Mouse (Mus musculus) gastrocnemius, postnatal 14 days (tissue): ENCODE data around the gene Slc34a2. TPM values are rescaled to one million over a fixed set of nuclear protein-coding genes. Genes with fewer than 3 reads are reported as not detected.

Experiments used
- DNase-seq: peaks from one replicate; pipeline ENCODE4 v3.0.0; 2021; ENCODE audit warnings: mixed read lengths
- intact Hi-C: fragments of 180-260 bp; cut with DNase I; formaldehyde crosslinking; loops from one replicate; pipeline ENCODE4 v1.15.1; 2025; ENCODE audit warnings: low total_unique reads
- long read RNA-seq, 2 experiments: library from polyadenylated mRNA; stranded (forward); transcript quantifications; one replicate each; pipeline ENCODE4 v2.0.0; 2021
- total RNA-seq, 2 experiments: library from RNA; stranded (reverse); gene quantifications; 2 replicates each; pipeline ENCODE4 v1.2.3; 2021

Gene Slc34a2
- total RNA-seq, result not detected
- long read RNA-seq, experiment 1, result 0 reads
- long read RNA-seq, experiment 2, result 0 reads

DNA sequence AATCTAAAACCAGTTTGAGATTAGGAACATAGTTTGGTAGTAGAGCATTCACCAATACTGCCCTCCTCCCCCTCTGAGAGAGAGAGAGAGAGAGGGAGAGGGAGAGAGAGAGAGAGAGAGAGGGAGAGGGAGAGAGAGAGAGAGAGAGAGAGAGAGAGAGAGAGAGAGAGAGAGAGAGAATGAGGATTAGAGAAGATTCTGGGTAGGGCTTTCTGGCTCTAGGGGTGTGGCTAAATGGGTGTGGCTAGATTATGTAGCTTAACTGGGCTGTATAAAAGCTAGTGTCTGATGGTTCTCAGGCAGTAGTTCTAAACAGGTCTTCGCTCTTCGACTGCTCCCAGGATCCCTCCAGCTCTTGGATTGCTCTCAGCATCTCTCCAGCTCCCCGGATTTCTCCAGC is at the start of gene Slc34a2:
Slc34a2 (plus strand) TSS at position 301 of the 400 bp plus-strand sequence.
- intact Hi-C loops, result no loop called here

DNA sequence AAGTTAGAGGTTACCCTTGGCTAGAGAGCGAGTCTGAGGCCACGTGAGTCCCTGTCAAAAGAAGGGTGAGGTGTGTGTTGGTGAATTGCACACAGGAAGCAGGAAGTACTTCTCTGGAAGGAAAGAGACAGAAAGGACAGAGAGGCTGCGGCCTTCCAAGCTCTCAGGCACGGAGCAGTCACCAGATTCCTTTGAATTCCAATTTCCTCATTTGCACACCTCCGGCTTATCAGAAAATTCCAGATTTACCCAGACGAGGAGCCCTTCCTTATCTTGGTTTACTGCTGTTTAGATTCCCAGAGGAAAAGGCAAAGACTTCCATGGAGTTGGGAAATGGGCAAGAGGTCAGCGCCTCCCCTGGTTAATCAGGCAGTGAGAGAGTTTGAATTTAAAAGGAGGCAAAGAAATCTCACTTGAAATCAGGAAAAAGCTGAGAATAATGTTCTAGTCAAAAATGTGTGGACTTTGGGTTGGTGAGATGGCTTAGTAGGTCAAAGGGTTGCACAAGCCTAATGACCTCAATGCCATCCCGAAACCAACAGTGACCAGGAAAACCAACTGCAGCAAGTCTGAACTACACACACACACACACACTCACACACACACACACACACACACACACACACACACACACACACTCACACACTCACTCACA is 47.1 kb upstream of the Slc34a2 start:
- intact Hi-C loops, result no loop called here
- no peak for DNase-seq

More for the DNA sequence above, at the start of gene Slc34a2:
- DNase-seq, result no peak

DNA sequence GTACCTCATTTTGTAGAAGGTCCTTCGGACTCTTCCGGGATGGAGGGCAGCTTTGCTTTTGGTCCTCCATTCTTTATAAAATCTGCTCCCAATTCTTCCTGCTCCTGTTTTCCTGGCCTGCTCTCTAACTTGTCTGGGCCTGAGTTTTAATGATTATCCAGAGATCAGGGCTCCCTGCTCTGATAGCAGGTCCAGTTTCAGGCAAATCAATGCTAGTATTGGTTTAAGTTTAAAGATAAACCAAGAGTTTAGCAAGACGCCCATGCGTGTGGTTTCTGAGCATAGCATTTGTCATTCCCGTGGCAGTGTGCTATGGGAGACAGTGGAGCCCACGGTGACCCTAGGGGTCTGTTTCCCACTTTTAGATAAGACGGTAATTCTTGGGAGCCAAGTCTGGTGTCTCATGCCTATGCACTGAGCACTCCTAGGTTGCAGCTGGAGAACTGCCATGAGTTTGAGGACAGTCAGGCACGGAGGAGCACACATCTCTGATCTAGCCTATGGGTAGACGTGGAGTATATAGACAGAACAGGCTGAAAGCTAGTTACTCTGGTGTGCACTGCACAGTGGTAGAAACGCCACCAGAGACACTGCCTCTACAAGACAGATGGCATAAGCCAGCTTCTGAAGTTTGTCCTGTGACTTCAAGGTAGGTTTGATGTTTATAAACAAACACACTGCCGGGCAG is 45.5 kb upstream of the Slc34a2 start:
- DNase-seq, result no peak
- intact Hi-C loops, result no loop called here

DNA sequence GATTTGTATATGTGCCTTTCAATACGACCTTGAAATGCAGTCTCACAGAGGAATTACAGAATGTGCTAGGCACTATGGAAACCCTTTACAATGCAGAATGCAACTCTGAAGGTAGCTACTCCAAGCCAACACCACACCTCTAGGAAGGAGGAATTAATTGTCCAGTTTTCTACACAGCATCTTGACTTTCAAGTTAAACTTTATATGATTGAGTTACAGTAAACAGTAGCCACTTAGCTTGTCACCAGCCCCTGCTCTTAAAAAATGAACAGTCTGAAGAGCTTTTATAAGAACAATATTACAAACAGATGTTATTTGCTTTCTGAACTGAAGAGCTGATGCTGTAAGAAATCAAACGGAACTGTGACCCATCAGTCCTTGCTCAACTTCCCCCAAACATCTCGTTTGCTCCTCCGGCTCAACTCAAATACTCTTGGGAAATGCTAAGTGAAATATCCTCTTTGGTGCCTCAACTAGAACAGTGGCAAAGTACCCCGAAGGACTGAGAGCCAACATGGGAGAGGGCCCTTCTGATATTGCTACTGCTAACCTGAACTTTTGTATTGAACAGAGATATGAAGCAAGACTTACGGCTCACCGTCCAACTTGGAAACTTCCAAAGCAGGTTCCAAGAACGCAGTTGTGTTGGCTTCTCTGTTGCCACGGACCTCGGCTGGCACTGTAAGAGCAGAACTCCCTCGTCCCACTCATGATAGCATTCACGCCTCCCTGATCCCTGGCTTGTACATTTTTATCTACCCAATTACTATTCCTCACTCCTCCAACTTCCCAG is 44.2 kb upstream of the Slc34a2 start:
- intact Hi-C loops, result no loop called here

DNA sequence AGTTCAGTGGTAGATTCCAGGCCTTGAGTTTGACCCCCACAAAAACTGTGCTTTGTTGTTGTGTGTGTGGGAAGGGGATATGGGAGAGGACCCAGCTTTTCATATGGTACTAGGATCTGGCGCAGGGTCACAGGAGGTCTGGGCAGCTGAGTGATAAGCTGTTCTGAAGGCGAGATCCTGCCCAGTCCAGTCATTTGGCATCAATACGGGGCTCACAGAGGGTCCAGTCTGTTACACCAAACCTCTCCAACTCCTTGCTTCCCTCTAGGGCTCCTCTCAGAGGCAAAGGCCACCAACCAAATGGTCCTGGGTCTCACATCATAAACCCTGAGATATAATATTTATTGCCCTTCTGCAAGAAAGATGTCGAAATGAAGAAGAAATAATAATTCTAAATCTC is 42.4 kb upstream of the Slc34a2 start:
- no peak for DNase-seq
- intact Hi-C loops, result no loop called here

More for the DNA sequence above, 44.2 kb upstream of the Slc34a2 start:
- DNase-seq, result no peak

DNA sequence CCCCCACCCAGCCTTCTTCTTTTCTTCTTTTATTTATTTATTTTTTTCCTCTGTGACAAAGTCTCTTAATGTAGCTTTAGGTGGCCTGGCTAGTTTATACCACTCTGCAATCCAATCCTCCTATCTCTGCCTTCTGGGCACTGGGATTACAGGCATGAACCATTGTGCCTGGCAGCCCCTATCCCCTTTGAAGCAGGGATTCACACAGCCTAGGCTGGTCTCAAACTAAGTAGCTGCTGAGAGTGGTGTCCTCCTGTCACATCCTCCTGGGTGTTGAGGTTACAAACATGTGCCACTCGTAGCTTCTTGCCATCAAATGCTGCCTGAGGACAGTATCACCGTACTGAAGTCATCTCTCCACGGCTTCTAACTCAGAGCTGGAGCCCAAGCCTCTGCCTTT is 41.7 kb upstream of the Slc34a2 start:
- DNase-seq, result no peak
- intact Hi-C loops, result no loop called here

DNA sequence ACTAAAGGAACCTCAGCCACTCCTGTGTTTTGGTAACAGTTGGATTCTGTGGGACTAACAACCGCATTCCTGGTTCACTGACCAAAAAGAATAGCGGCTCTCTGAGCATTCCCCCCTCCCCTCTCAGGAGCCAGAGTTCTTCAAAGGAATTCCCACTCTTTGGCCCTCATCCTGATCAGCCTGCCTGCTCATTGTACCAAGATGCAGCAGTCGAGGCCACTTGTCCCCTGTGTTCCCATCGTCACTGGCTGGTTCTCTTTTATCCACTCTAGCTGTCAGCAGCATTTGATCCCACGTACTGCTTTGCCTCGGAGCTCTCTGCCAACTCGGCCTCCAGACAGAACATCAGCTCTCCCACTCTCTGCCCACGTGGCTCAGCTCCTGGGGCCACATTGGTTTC is 41.3 kb upstream of the Slc34a2 start:
- no peak for DNase-seq

DNA sequence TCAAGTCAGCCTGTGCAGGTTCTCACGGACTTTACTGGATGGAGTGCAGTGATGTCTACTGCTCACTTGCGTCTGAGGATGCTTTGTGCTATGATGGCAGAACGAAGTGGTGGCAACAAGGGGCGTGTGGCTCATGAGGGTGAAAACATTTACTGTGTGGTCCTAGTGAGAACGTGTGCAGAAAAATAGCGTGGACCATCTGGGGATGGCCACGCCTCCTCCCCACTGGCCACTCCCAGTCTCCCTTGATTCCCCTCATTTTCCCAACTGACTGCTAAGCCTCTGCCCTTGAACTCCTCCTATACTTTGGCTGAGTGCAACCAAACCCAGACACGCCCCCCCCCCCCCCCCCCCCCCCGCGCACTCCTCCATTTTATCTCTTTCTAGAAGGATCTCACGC is 40.8 kb upstream of the Slc34a2 start:
- DNase-seq, result no peak
- intact Hi-C loops, result no loop called here

More for the DNA sequence above, 41.3 kb upstream of the Slc34a2 start:
- intact Hi-C loops, result no loop called here

DNA sequence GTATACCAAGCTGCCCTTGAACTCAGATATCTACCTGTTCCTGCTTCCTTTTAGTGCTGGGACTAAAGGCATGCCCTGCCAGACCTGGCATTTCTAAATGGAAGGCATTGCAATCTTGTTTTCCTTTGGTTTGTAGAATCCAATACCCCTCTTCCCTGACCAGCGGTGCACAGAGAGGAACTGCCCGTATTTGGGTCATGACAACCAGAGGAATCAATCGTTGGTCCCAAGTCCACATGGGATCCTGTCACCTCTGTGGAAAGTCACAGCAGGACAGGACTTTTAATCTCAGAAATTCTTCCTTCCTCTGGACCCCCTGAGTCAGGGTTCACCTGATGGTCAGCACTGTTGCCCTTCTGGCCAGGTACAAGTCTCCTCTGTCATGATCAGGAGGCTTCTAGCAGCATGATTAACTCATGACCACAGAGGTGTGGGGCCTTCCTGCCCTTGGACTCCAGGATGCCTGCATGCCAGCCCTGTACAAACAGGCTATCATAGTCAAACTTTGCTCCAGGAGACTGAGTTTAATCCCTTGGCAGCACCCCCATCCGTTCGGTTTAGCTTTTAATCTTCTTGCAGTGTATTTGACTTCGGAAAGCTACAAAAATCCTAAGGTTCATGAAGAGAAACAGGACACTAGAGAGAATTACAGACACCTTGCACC is 39.7 kb upstream of the Slc34a2 start:
- DNase-seq, result no peak

DNA sequence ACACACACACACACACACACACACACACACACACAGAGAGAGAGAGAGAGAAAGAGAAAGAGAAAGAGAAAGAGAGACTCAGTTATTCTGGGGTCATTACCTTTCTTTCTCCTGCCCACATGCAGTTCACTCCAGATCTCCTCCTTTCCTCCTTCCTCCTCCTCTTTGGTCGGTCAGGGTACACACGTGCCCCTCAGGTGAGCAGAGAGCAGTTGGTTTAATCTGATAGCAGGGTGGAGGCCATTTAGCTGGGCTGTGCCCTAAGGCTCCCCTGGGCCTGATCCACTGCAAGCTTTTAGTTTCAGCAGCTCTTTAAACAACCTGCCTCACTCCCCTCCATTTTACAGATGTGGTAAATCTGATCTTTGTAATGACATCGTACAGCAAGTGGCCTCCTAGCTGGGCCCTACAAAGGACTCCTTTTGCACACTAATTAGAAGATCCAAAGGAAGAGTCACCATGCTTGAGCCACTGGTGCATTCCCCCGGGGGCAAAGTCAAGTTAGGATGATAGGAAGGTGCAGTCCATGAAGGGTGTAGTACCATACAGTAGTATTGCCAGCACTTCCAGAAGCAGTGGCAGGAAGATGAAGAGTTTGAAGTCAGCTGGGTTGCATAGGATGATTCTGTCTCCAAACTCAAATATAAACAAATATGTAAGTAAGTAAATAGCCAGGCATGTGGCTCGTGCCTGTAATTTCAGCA is 37.6 kb upstream of the Slc34a2 start:
- intact Hi-C loops, result no loop called here
- DNase-seq, result no peak

More for the DNA sequence above, 39.7 kb upstream of the Slc34a2 start:
- intact Hi-C loops, result no loop called here

DNA sequence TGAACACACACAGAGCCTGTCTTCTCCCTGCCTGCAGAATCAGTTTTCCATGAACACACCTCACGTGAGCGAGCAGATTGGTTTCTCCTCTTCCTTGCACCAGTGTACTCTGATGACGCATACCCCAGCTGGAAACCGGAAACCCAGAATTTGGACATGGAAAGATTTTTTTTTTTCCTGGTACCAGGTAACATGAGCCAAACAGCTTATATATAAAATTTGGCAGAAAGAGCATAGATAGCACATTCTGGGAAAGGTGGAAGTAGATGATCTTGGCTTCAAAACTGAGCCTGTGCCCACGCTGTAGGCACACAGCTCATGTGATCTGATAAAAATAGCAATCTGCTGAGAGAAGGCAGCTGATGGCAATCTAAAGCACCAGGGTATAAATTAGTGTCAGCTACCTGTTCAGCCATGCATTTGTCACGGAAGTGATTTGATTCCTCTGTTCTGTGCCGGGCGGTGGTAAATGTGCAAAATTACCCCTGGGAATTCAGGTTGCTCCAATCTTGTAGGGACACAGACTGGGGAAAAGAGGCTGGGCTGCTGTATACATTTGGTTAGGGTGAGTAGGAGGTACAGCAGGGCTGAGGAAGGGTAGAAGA is 35.2 kb upstream of the Slc34a2 start:
- intact Hi-C loops, result no loop called here
- no peak for DNase-seq

DNA sequence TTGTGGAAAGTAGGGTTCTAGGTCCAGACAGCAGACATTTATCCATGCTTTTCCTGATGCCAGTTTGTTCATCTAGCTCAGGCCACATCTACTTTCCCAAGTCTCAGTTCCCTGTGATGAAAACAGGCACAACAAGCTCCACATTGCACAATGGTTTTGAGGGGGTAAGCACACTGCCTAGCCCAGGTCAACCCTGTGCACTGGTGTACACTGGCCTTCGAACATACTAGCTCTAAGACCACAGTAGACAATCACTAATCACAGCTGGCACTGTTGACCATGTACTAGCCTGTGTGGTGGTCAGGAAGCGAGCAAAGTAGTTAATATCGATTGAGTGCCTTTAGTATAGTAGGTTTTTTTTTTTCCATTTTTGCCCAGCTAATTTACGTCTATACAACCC is 34.4 kb upstream of the Slc34a2 start:
- intact Hi-C loops, result no loop called here
- no peak for DNase-seq

DNA sequence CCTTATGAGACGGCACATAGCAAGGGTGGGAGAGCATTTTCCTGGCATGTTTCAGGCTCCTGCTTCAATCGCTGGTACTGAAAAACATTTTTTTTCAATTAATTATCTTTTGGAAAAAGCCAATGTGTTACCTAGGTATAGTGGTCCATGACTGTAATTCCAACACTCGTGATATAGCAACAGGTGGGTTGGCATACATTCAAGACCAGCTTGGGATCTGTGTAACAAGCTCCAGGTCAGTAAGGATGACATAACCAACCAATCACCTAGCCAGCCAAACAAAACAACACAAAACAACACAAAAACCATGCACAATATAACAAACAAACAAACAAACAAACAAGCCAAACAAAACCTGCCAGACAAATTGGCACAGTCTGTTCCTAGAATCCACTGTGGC is 33.9 kb upstream of the Slc34a2 start:
- intact Hi-C loops, result no loop called here
- DNase-seq, result no peak

DNA sequence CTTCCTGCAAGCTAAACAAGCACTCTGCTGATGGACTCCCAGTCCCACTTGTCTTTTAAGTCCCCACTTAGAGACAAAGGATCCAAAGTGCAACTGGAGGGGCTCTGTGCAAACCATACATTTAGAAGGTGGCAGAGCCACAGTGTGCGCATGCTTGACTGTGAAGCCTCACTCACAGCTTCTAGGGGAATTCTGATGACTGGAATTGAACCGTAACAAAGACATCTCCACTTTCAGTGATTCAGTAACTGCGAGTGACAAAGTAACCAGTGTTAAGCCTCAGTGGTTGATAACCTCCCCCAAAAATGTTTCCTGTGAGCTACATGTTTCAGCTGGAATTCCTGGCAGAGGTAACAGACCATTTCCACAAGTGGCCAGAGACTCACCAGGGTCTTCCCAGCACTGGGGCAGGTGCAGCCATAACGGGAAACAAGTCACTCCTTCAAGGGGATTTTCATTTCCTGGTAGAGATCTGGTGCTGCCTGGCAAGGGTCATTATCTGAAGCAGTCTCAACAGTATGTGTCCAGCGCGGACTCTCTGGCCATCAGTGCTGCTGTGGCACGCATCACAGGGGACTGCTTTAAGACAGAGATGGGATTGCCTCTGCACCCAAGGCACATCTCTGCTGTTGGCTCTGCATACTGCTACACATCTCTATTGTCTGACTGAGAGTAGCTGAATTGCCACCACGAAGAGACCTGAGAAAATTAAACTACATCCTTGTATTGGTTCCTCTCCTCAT is 28.7 kb upstream of the Slc34a2 start:
- DNase-seq, result no peak
- intact Hi-C loops, result no loop called here

DNA sequence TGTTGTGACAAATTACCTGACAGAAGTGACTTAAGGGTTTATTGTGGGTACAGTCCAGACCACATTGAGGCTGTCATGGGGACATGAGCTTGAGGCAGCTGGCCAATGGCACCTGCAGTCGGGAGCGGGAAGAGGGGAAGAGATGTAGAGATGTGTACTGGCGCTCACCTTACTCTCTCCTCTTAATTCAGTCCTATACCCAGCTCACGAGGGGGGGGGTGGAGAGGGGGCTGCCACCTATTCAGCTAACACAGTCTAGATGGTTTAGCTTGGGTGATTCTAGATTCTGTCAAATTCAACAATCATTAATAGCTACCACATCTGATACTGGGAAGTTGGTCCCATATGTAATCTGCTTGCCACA is 28.1 kb upstream of the Slc34a2 start:
- DNase-seq, result no peak
- intact Hi-C loops, result no loop called here

DNA sequence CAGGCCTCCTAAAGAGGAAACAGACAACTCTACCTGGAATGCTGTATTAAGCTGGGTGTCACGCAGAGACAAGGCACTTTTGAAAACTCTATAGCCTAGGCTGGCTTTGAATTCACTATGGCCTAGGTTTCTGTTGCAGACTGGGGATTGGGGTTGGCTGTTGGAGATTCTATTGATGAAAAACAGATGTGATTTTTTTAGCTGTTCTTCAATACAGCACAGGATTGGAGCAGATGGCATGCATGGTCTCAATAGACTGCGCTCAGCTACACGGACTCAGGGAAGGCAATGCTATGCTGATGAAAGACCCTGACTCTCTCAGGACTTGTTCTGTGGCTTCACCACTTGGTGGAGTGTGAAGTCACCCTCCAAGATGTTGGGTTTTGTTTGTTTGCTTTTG is 26.6 kb upstream of the Slc34a2 start:
- intact Hi-C loops, result no loop called here
- DNase-seq, result no peak

DNA sequence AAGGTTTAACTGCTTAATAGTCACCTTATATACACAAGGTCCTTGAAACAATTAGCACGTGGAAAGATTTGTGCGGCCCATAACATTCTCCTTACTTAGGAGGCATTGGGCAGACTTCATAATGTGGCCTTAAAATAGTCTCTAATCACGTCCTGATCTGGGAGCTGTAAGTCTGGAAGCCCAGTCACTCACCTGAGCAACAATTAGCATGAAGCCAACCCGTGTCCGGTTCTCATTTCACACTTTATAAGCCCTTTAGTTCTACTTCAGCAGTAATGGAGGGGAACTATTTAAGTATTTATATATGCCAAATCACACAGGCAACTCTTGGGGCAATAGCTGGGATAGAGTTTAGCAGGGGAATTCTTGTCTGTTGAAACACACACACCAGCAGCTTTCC is 21.3 kb upstream of the Slc34a2 start:
- DNase-seq, result no peak
- intact Hi-C loops, result no loop called here

DNA sequence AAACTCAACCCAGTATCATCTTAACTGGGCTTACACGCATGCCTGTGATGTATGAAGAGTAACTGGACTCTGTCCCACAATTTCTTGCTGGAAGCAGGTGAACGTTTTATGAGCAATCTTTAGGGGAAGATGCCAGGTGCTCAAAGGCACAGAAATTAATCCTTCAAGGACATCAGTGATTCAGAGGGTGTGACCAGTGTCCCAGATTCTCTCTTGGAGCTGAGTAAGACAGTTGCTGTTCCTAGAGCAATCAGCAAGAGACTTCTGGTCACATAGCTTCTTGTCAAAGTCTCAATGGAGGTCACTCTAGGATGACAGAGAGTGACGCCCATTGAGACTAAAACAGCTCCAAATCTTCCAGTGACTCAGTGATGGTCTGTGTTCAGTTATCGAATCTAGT is 19.6 kb upstream of the Slc34a2 start:
- intact Hi-C loops, result no loop called here
- DNase-seq, result no peak

DNA sequence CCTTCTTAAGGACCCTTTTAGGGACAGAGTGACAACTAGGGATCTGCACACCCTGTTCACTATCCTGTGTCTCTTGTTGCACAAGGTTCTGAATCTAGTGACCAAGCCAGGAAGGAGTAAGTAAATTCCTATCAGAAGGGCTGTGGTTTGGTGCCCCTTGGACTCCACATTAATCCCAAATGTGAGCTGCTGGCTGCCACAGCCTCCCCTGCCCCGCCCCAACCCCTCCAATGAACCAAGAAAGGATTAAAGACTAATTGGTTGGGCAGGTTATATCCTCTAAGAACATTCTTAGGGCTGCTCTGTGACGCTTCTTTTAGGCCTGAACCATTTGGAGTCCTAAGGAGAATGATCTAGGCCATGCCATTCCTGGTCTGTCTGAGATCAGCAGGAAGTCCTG is 14.4 kb upstream of the Slc34a2 start:
- DNase-seq, result no peak
- intact Hi-C loops, result no loop called here
